Mouse (Mus musculus) CH12.LX (cell line): Measurements from ENCODE around the gene Brd4.

Experiments used
- CHD2 ChIP-seq: IDR thresholded peaks from 2 replicates; pipeline ENCODE4 v1.6.1; 2011; ENCODE audit warnings: low read length, improper control_type of control experiment
- NELFE ChIP-seq: IDR thresholded peaks from 2 replicates; pipeline ENCODE4 v1.6.1; 2011; ENCODE audit warnings: low read depth, low read length, improper control_type of control experiment
- POLR2A ChIP-seq: IDR thresholded peaks from 2 replicates; pipeline ENCODE4 v1.6.1; 2011; ENCODE audit warnings: low read depth, mild to moderate bottlenecking, improper control_type of control experiment, low read length
- SMC3 ChIP-seq: IDR thresholded peaks from 2 replicates; pipeline ENCODE4 v1.6.1; 2011; ENCODE audit warnings: low read depth, low read length, improper control_type of control experiment

DNA sequence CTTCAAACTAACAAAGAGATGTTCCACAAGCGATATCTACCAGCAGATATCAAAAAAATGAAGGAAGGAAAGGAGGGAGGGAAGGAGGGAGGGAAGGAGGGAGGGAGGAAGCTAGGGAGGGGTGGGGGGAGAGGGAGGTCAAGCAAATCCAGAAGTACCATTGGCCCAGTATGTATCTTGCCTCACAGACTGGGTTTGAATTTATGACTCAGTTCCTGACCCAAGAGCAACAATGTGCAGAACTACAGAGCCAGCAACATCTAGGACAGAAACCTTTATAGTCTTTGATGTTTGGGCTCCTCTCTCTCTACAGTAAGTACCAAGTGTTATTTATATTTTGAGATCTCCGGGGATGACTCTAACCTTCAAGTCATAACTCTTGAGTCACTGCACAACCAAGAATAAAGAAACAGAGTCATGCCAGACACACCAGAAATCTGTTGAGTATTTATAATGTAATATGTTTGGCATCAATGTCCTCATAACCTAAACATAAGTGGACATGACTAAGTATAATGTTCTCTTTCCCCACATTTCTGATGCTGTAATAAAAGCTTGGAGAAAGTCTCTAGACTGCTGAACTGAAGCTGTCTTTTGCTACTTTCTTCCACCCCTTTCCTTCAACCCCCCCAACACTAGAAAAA is 32.6 kb downstream of the Brd4 start:
- TF ChIP-seq CHD2 (no peak), SMC3 (no peak), NELFE (no peak), POLR2A (no peak)
